Mouse (Mus musculus) cortical plate, adult 2 months (tissue): Measurements from ENCODE around the gene Tnfrsf1a.

Experiments
- CTCF ChIP-seq: fragments of 200-500 bp; IDR thresholded peaks from 2 replicates; pipeline ENCODE4 v1.5.1; 2011; ENCODE audit warnings: mild to moderate bottlenecking, control low read depth, low read length; ENCODE audit not compliant: insufficient read depth; ENCODE audit errors: extremely low read depth
- POLR2A ChIP-seq: fragments of 200-500 bp; IDR thresholded peaks from 2 replicates; pipeline ENCODE4 v1.6.1; 2011; ENCODE audit warnings: mild to moderate bottlenecking, low read length, control low read depth; ENCODE audit not compliant: insufficient read depth; ENCODE audit errors: extremely low read depth

DNA sequence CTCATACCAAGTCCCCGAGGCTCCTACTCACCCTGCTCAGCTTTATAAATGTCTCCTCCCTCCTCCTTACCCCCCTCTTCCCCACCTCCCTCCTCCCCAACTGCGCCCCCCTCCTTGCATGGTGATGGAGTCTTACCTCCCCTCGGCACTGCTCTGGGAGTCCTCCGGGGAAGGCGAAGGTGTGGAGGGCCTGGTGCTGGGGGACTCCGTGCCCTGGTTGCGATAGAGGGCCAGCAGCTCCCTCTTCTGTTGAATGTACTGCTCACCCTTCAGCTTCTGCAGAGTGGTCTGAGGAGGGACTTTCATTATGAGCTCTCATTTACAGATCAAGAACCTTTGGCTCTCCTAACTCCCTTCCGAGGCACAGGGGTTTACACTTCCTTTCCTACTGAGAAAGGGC is 15.3 kb downstream of the Tnfrsf1a start:
- peak; percentile 26; the same call in 1 of the 2 replicates for TF ChIP-seq CTCF
- TF ChIP-seq POLR2A = no peak
